Mouse (Mus musculus) limb, embryonic 13.5 days (tissue): Measurements from ENCODE around the gene Adamts7. TPM values are rescaled to one million over a fixed set of nuclear protein-coding genes. Genes with fewer than 3 reads are reported as not detected.

Experiments
- ATAC-seq: fragments of 200-750 bp; cut with Nextera tagmentation; 2 replicates; pipeline ENCODE4 v1.8.0; 2017; ENCODE audit warnings: low read depth, moderate number of reproducible peaks, moderate TSS enrichment; ENCODE audit not compliant: low FRiP score
- H3K27ac ChIP-seq: fragments of 300-500 bp; sonication (generic); 2 replicates; pipeline ENCODE4 v1.5.1; 2015; ENCODE audit warnings: inconsistent platforms, mild to moderate bottlenecking, moderate library complexity
- H3K27me3 ChIP-seq: fragments of 300-500 bp; sonication (generic); 2 replicates; pipeline ENCODE4 v1.6.1; 2015; ENCODE audit warnings: mild to moderate bottlenecking, inconsistent platforms
- H3K36me3 ChIP-seq: fragments of 300-500 bp; sonication (generic); 2 replicates; pipeline ENCODE4 v1.6.1; 2015; ENCODE audit warnings: inconsistent platforms, mild to moderate bottlenecking, moderate library complexity
- H3K4me1 ChIP-seq: fragments of 300-500 bp; sonication (generic); 2 replicates; pipeline ENCODE4 v1.6.1; 2015; ENCODE audit warnings: inconsistent platforms
- H3K4me2 ChIP-seq: fragments of 300-500 bp; sonication (generic); replicated peaks from 2 replicates; pipeline ENCODE4 v1.6.1; 2015; ENCODE audit warnings: inconsistent platforms, mild to moderate bottlenecking, moderate library complexity
- H3K4me3 ChIP-seq: fragments of 300-500 bp; sonication (generic); 2 replicates; pipeline ENCODE4 v1.5.1; 2015; ENCODE audit warnings: moderate library complexity, mild to moderate bottlenecking, inconsistent platforms
- H3K9ac ChIP-seq: fragments of 300-500 bp; sonication (generic); 2 replicates; pipeline ENCODE4 v1.6.1; 2015; ENCODE audit warnings: mild to moderate bottlenecking, inconsistent platforms
- H3K9me3 ChIP-seq: fragments of 300-500 bp; sonication (generic); 2 replicates; pipeline ENCODE4 v1.6.1; 2016; ENCODE audit warnings: inconsistent platforms
- WGBS: fragments of 180-500 bp; shearing (Covaris S2); methylation state at CpG from one replicate; pipeline ENCODE4 v1.1.7; 2015; 5-methylcytosine and 5-hydroxymethylcytosine counted together
- polyA plus RNA-seq: library from polyadenylated mRNA; unstranded; fragments of >200 nt; fragmentation: Nextera tagmentation; extraction: Ambion mirVana; gene quantifications from 2 replicates; pipeline ENCODE4 v1.2.1, GENCODE M21; 2015

Adamts7 gene
- polyA plus RNA-seq, 1 experiment from 2014 or later: 21.6 TPM

DNA sequence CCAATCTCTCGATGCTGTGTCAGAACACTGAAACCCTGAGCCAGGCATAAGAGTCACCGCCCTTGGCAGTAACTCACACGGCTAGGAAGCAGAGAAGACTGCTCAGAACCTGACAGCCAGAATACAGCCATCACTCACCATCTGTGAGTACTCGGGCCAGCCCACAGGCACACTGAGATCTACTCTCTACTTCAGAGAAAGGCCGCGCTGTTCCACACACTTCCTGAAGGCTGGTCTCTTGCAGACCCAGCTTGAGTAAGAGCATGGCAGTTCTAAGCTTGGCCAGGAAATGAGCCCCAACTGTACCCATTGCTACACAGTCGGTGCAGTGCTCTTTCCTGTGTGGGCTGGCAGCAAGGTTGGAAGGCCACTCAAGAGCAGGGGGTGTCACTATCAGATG is 80.0 kb downstream of the Adamts7 start:
- H3K4me3 ChIP-seq: no peak overlapping the region
- H3K27me3 ChIP-seq: no peaks in the 10 kb centered on the region
- peaks cover 38% of the 10 kb centered on the region for H3K36me3 ChIP-seq
- 83% methylated on average over 7 of the region's 7 CpGs for WGBS
- no peak overlapping the region for H3K4me2 ChIP-seq
- no peak overlapping the region for H3K27ac ChIP-seq
- ATAC-seq: no peak
- no peaks in the 10 kb centered on the region for H3K9me3 ChIP-seq
- H3K4me1 ChIP-seq: no peaks in the 10 kb centered on the region
- no peak overlapping the region for H3K9ac ChIP-seq

GRCm38 (mm10) chr9:90244301-90245151 is 81.7 kb downstream of the Adamts7 start:
- H3K4me2 ChIP-seq: no peak overlapping the region

DNA sequence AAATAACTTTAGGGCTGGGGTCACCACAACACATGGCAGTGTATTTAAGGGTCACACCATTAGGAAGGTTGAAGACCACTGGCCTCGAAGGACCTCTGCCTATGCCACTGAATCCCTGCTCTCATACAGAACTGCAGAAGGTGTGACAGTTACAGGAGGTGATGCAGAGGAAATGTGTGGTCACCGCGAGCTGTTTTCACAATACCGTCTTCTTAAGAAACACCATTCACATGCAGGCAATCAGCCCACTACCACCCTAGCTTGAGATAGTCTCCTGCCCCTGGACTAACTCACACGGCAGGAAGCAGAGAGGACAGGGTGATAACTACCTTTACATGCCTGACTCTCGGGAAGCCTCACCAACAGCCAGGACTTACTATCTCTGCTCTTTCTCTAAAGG is 82.3 kb downstream of the Adamts7 start:
- no peak for ATAC-seq
- no peaks in the 10 kb centered on the region for H3K9me3 ChIP-seq
- 89% methylated on average over 6 of the region's 6 CpGs for WGBS
- H3K27me3 ChIP-seq: no peaks in the 10 kb centered on the region
- no peak overlapping the region for H3K27ac ChIP-seq
- no peak overlapping the region for H3K4me3 ChIP-seq
- H3K9ac ChIP-seq: no peak overlapping the region
- no peak overlapping the region for H3K4me2 ChIP-seq
- H3K36me3 ChIP-seq: peaks cover 34% of the 10 kb centered on the region
- no peaks in the 10 kb centered on the region for H3K4me1 ChIP-seq

More at GRCm38 (mm10) chr9:90244301-90245151, 81.7 kb downstream of the Adamts7 start:
- WGBS: 86% methylated on average over 15 of the region's 15 CpGs
- Histone ChIP-seq H3K9ac (no peak overlapping the region), H3K9me3 (no peaks in the 10 kb centered on the region), H3K36me3 (peaks cover 37% of the 10 kb centered on the region), H3K4me1 (no peaks in the 10 kb centered on the region), H3K27ac (no peak overlapping the region), H3K4me3 (no peak overlapping the region), H3K27me3 (no peaks in the 10 kb centered on the region)
- ATAC-seq: no peak

DNA sequence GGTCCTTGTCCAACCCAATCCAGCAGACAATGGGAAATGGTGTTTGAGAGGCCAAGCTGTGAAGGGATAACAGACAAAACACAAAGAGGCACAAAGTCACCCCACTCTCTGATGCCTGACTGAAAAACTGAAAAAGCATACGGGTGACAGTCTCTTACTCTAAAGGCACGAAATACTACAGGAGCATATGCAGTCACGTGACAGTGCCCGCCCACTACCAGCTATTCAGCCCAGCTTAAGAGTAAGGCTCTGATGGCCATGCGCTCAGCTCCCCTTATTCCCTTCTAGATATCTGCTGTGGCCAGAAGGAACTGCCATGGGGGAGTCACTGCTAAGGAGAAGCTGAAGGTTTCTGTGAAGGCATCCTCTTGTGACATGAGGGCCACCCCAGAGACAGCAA is 82.9 kb downstream of the Adamts7 start:
- no peak overlapping the region for H3K27ac ChIP-seq
- no peaks in the 10 kb centered on the region for H3K9me3 ChIP-seq
- H3K4me1 ChIP-seq: no peaks in the 10 kb centered on the region
- H3K4me3 ChIP-seq: no peak overlapping the region
- H3K9ac ChIP-seq: no peak overlapping the region
- H3K4me2 ChIP-seq: no peak overlapping the region
- H3K27me3 ChIP-seq: no peaks in the 10 kb centered on the region
- WGBS: 93% methylated on average over 5 of the region's 5 CpGs
- ATAC-seq: no peak
- peaks cover 29% of the 10 kb centered on the region for H3K36me3 ChIP-seq

DNA sequence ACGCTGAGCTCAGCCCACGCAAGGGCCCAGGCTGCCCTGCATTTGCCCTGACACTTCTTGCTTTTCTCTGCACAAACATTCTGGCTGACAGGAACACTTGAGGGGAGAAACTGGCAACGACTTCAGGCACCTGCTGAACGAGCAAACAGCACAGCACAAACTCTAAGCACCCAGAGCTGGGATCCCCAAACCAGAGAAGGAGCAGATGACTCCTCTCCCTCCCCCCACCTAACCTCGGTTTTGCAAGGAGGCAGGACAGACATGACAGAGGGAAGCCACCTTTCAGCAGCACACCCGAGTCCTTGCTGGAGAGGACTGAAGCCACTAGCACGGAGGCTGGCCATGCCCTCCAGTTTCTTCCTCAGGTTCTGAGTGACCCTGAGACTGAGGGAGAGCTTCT is 84.4 kb downstream of the Adamts7 start:
- Histone ChIP-seq H3K4me3 (no peak overlapping the region), H3K9me3 (no peaks in the 10 kb centered on the region), H3K9ac (no peak overlapping the region), H3K4me1 (no peaks in the 10 kb centered on the region), H3K27me3 (no peaks in the 10 kb centered on the region), H3K27ac (no peak overlapping the region), H3K36me3 (peaks cover 27% of the 10 kb centered on the region), H3K4me2 (no peak overlapping the region)
- 85% methylated on average over 7 of the region's 7 CpGs for WGBS
- no peak for ATAC-seq

DNA sequence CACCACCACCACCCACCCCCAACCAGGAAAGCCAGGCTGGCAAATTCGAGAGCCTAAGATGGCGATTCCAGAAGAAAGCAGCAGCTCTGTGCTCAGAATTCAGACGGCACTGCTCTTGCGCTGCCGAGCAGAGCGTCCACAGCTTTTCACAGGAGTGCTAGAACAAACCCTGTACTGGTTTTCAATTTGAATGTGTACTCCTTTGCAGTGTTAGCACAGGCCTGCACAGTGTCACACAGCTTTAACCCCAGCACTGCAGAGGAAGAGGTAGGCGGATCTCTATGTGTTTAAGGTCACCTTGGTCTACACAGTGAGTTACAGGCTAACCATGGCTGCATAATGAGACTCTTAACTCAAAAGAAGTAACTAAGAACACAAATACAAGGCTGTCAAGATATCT is 85.5 kb downstream of the Adamts7 start:
- Histone ChIP-seq H3K4me3 (no peak overlapping the region), H3K4me1 (no peaks in the 10 kb centered on the region), H3K9ac (no peak overlapping the region), H3K9me3 (no peaks in the 10 kb centered on the region), H3K27me3 (no peaks in the 10 kb centered on the region), H3K36me3 (peaks cover 27% of the 10 kb centered on the region), H3K4me2 (no peak overlapping the region), H3K27ac (no peak overlapping the region)
- 92% methylated on average over 7 of the region's 7 CpGs for WGBS
- no peak for ATAC-seq

GRCm38 (mm10) chr9:90249036-90249435 is 86.2 kb downstream of the Adamts7 start:
- Histone ChIP-seq H3K4me1 (no peaks in the 10 kb centered on the region), H3K27ac (no peak overlapping the region), H3K27me3 (no peaks in the 10 kb centered on the region), H3K4me3 (no peak overlapping the region), H3K36me3 (peaks cover 27% of the 10 kb centered on the region), H3K9me3 (no peaks in the 10 kb centered on the region), H3K9ac (no peak overlapping the region), H3K4me2 (no peak overlapping the region)
- ATAC-seq: no peak
- 88% methylated on average over 2 of the region's 2 CpGs for WGBS

- Histone ChIP-seq H3K4me1 (no peaks in the 10 kb centered on the region), H3K9ac (no peak overlapping the region), H3K36me3 (peaks cover 26% of the 10 kb centered on the region), H3K4me2 (no peak overlapping the region), H3K27ac (no peak overlapping the region), H3K4me3 (no peak overlapping the region), H3K27me3 (no peaks in the 10 kb centered on the region), H3K9me3 (no peaks in the 10 kb centered on the region)
- WGBS: 91% methylated on average over 5 of the region's 5 CpGs
- no peak for ATAC-seq
Measured at GRCm38 (mm10) chr9:90250141-90250775, 87.4 kb downstream of the Adamts7 start.

- Histone ChIP-seq H3K4me1 (0 out of 2 replicates have a peak, but pooled peaks cover 5% of the 10 kb centered on the region), H3K36me3 (peaks cover 23% of the 10 kb centered on the region), H3K27ac (no peak overlapping the region), H3K9ac (no peak overlapping the region), H3K4me3 (no peak overlapping the region), H3K9me3 (no peaks in the 10 kb centered on the region), H3K27me3 (no peaks in the 10 kb centered on the region), H3K4me2 (no peak overlapping the region)
- no peak for ATAC-seq
- WGBS: 82% methylated on average over 13 of the region's 13 CpGs
Measured at GRCm38 (mm10) chr9:90250964-90251750, 88.3 kb downstream of the Adamts7 start.

GRCm38 (mm10) chr9:90253181-90253580 is 90.3 kb downstream of the Adamts7 start:
- WGBS: 95% methylated on average over 2 of the region's 2 CpGs
- H3K9ac ChIP-seq: no peak overlapping the region
- H3K4me2 ChIP-seq: no peak overlapping the region
- H3K4me3 ChIP-seq: no peak overlapping the region
- no peaks in the 10 kb centered on the region for H3K9me3 ChIP-seq
- H3K4me1 ChIP-seq: 0 out of 2 replicates have a peak, but pooled peaks cover 6% of the 10 kb centered on the region
- H3K36me3 ChIP-seq: peaks cover 10% of the 10 kb centered on the region
- ATAC-seq: no peak
- no peaks in the 10 kb centered on the region for H3K27me3 ChIP-seq
- no peak overlapping the region for H3K27ac ChIP-seq

GRCm38 (mm10) chr9:90255844-90256405 is 93.1 kb downstream of the Adamts7 start:
- H3K4me1 ChIP-seq: peaks cover 17% of the 10 kb centered on the region
- no peak overlapping the region for H3K4me2 ChIP-seq
- H3K4me3 ChIP-seq: no peak overlapping the region
- no peaks in the 10 kb centered on the region for H3K27me3 ChIP-seq
- H3K27ac ChIP-seq: no peak overlapping the region
- H3K36me3 ChIP-seq: no peaks in the 10 kb centered on the region
- H3K9ac ChIP-seq: no peak overlapping the region
- H3K9me3 ChIP-seq: no peaks in the 10 kb centered on the region
- 63% methylated on average over 6 of the region's 6 CpGs for WGBS
- no peak for ATAC-seq

DNA sequence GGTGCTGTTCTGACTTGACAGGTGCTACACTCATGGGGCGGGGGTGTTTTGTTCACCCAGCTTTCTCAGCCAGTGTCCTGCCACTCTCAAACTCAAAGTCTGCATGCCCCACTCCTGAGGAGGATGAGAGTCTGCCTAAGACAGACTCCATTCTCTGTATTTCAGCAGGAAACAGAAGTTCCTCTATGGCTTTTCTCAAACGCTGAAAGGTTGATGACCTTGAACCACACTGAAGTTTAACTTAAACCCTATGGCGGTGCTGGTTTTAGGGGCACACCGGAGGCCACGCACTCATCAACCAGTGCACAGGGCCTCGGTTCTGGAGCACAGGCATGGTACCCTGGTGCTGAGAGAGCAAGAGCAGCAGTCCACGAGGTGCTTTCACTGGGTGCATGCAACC is 94.4 kb downstream of the Adamts7 start:
- H3K9me3 ChIP-seq: no peaks in the 10 kb centered on the region
- H3K27me3 ChIP-seq: no peaks in the 10 kb centered on the region
- 78% methylated on average over 7 of the region's 7 CpGs for WGBS
- peaks cover 19% of the 10 kb centered on the region for H3K4me1 ChIP-seq
- H3K9ac ChIP-seq: no peak overlapping the region
- no peak overlapping the region for H3K27ac ChIP-seq
- H3K4me3 ChIP-seq: no peak overlapping the region
- no peak overlapping the region for H3K4me2 ChIP-seq
- no peaks in the 10 kb centered on the region for H3K36me3 ChIP-seq
- no peak for ATAC-seq
